Mouse (Mus musculus): ENCODE data around the gene Cd86.
A peak's percentile ranks its signal among the peaks of the same experiment; 100 is the strongest.

Gene Cd86

DNA sequence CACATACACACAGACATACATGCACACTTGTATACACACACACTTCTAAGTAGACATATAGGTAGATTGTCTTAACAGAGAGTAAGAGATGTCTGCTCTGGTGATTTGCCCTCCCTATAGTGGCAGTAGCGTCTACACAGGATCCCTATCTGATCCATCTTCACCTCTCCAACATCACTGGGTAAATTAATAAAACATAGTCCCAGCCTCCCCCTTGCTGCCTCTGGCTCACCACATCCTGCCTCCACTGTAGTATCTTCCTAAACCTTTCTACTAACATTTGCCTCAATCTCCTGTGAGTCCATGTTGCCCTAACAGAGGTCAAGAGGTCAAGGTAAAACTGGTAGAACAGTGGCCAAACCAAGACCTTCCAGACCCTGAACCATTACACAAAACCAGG lies 10.7 kb downstream of the Cd86 start:
- DNase-seq = no peak

- DNase-seq = no peak
Observed at GRCm38 (mm10) chr16:36651174-36651766, 14.6 kb downstream of the Cd86 start.

GRCm38 (mm10) chr16:36650511-36650910 lies 15.4 kb downstream of the Cd86 start:
- no peak for DNase-seq

- no peak for DNase-seq
Observed at GRCm38 (mm10) chr16:36649304-36649703, 16.6 kb downstream of the Cd86 start.

GRCm38 (mm10) chr16:36645124-36645523 lies 20.8 kb downstream of the Cd86 start:
- DNase-seq = no peak

- DNase-seq = no peak
Observed at GRCm38 (mm10) chr16:36642696-36643046, 23.2 kb downstream of the Cd86 start.

DNA sequence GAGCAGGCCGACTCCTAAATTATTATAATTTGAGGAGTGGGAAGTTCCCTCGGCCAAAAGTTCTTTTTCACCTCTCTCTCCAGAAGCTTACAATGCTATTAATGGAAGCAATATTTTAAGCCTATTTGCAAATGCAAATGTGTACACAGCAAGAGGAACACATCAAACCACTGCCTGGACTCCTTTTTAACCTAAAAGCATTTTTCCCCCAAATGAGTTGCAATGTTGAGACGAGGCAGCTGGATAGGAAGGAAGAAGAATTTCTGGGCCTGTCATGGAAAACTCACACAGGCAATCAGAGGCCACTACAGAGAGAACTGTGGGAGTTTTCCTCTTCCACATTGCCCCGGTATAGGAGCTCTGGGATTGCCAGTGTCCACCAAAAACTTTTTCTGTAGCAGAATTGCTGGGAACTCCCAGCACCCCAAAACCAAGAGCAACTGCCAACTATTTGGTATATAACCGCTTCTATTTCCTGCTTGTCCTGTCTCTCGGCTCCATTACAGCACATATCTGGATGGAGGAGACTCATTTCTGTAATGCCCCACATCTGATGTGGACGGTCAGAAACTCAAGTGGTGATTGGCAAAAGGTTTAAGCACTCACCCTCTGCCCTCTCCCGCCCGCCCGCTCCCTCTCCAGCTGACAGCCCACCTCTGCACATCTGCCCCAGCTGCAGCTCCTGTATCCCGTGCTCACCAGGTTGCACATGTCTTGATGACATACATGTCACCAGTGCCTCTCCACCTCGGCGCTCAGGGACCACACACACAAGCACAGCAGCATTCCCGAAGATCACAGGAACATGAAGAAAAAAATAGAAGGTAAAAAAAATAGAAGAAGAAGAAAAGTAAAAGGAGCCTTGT lies 23.8 kb downstream of the Cd86 start:
- DNase-seq = no peak

GRCm38 (mm10) chr16:36640993-36641392 lies 24.9 kb downstream of the Cd86 start:
- no peak for DNase-seq

GRCm38 (mm10) chr16:36639812-36640504 lies 25.9 kb downstream of the Cd86 start:
- DNase-seq = no peak

GRCm38 (mm10) chr16:36636800-36637199 lies 29.1 kb downstream of the Cd86 start:
- no peak for DNase-seq

GRCm38 (mm10) chr16:36634971-36635710 lies 30.7 kb downstream of the Cd86 start:
- no peak for DNase-seq

GRCm38 (mm10) chr16:36634421-36634820 lies 31.5 kb downstream of the Cd86 start:
- DNase-seq = no peak

DNA sequence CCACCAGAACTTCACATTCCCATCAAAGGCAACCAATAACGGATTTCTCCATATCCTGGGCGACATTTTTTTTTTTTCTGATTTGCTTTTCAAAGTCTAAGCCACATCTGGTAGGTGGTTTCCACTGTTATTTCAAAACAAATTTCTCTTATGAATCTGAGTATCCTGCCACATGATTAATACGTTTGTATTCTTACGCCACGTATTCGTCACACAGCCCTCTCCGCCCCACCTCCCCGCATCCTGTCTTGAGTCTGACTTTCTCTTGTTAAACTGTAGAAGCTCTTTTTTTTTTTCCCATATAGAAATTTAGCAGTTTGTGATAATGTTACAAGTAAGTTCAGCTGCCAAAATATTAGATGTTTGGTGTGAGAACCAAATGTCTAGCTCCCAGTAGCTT lies 33.7 kb downstream of the Cd86 start:
- no peak for DNase-seq

DNA sequence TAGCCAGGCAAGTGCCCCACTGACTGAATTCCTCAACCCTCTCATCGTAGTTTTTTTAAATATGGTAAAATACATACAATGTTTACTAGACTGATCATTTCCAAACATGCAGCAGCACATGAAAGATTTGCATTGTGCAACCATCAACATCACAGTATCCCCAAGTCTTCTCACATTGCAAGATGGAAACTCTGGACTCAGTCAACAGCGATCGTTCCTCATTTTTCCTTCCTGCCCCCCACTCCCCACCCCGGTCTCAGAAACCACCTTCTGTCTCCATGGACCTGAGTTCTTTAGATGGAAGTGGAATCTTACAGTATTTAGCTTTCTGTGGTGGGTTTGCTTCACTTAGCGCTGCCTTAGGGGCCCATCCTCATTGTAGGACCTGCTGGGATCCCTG lies 34.3 kb downstream of the Cd86 start:
- no peak for DNase-seq

DNA sequence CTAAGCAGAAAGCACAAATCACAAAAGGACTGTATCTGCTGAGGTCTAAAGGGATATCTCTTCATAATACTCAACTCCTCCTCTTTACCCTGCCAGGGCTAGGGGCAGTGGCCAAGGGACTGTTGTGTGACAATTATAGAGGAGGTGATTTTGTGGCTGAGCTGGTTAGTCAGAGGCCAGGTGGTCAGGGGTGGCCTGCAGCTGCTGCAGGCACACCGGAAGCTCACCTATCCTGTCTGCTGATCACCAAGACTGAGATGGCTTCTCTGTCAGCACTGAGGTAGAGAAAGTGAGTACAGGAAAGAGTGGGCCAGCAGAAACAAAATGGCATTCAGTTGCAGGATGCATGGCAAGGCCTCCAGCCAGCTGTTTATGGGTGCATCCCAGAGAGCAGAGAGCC lies 38.1 kb downstream of the Cd86 start:
- no peak for DNase-seq

DNA sequence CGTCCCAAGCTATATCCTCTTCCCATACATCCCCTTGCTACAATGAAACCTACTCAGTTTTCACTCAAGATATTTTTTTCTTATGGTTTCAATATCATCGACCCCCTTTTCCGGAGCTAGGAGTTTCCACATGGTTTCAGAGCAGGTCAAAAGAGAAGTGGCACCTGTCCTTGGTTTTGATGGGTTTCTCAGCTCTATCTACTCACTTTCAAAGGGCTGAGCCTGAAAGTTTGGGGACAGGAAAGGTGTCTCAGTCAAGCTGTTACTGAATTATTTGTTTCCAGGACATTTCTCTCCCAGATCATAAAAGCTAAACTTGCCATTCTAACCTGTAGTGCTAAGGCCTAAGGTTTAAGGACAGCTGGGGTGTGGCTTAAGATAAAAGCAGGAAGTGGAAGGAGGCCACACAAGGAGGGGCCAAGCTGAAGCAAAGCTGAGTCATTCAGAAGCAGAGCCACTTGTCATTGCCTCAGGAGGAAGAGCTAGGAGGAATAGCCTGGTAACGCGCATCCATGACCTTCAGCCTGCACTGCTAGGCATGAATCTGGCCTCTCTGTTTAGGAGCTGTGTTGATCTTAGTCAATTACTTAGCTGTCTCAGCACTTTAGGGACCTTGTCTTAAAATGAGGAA lies 39.2 kb downstream of the Cd86 start:
- DNase-seq = no peak

GRCm38 (mm10) chr16:36625909-36626308 lies 40.0 kb downstream of the Cd86 start:
- DNase-seq = no peak

DNA sequence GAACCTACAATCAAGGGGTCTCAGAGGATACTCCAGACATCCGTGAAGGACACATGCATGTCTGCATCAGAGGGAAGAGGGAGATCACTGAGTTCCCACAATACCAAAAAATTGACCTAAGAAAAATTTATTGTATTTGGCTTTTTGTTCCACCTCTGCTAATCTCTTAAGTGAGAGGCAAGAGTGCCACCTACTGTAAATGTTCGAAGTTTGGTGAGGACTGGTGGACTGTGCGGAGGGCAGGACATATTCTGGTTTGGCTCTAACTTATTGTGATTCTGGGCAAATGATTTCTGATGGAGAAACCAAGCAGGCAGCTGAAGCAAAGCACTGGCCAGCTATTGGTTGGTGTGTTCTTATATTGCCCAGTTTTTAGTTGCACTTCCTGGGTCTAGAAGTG lies 43.6 kb downstream of the Cd86 start:
- DNase-seq = peak; percentile 53

- no peak for DNase-seq
Observed at GRCm38 (mm10) chr16:36621108-36621507, 44.8 kb downstream of the Cd86 start.

DNA sequence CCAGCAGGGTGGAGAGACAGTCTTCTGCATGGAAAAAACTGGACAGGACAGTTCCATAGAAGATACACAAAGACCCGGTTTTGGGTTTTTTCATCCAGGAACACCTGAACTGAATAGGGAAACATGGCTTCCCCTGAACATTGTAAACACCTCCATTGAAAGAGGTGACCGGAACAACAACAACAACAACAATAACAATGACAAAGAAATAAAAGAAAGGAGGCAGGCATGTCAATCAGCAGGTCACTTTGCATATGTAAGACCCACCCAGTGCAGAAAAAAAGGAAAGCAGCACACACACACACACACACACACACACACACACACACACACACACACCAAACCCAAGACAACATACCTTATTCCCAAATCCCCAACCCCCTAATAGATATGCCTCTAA lies 52.2 kb downstream of the Cd86 start:
- DNase-seq = no peak

DNA sequence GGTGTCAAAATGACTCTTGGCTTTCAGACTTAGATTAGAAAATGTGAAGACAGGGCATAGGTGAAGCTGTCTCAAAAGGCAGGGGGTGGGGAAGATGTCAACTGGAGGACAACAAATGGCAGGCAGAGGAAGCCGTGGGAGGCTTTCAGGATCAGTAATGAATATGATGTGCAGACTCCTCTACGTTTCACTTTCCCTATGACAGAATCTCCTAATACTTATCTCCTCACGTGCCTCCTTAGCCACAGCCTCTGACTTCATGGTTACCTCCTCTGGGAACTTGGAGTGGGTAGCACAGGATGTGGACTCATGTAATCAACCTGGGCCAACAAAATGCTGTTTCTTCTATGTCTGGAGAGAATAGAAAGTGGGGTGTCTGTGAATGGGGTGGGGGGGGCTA lies 63.2 kb downstream of the Cd86 start:
- DNase-seq = no peak

DNA sequence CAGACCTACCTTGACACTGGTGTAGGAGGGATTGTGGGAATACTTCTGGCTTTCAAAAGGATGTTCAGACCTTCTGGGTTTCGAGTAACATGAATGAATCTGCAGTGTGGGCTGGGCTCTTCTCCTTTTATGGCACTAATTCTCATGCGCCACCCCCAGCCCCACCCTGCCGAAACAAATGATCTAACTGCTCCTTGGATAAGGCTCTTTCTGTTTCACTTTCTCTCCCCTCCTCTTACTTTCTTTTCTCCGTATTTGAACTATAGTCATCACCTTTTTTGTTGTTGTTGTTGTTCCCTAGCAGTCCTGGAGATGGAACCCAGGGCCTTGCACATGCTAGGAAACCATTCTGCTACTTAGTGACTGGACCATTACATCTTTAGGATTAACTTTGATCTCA lies 67.6 kb downstream of the Cd86 start:
- no peak for DNase-seq
